Mouse (Mus musculus): ENCODE results near the gene Xlr5c.
"Not testable (repeated sequence)": the region's sequence is repeated elsewhere in the genome, so short reads cannot be mapped to it uniquely, and the experiment has no call there.

GRCm38 (mm10) chrX:73262428-73262827 lies 30.3 kb downstream of the Xlr5c start:
- not testable (repeated sequence) for TF ChIP-seq CTCF (IDR thresholded peaks at IDR 0.05; ENCODE audit: low read depth, low read length); GATA1 (IDR thresholded peaks at IDR 0.05; ENCODE audit: borderline replicate concordance, low read length); GATA2 (IDR thresholded peaks at IDR 0.05; ENCODE audit: borderline replicate concordance, low read depth, low read length); POLR2AphosphoS5 (IDR thresholded peaks at IDR 0.05; ENCODE audit: insufficient replicate concordance, low read depth, low read length)
